Mouse (Mus musculus) embryonic facial prominence, embryonic 13.5 days (tissue): Measurements from ENCODE around the gene Egfem1. TPM values are rescaled to one million over a fixed set of nuclear protein-coding genes. Genes with fewer than 3 reads are reported as not detected.

Experiments used
- ATAC-seq: fragments of 200-750 bp; cut with Nextera tagmentation; 2 replicates; pipeline ENCODE4 v1.8.0; 2017; ENCODE audit warnings: low read depth; ENCODE audit not compliant: insufficient number of reproducible peaks, insufficient read depth, low FRiP score, low TSS enrichment
- H3K27ac ChIP-seq: fragments of 300-500 bp; sonication (generic); 2 replicates; pipeline ENCODE4 v1.5.1; 2015; ENCODE audit warnings: moderate library complexity, mild to moderate bottlenecking, inconsistent platforms
- H3K27me3 ChIP-seq: fragments of 300-500 bp; sonication (generic); 2 replicates; pipeline ENCODE4 v1.6.1; 2015; ENCODE audit warnings: mild to moderate bottlenecking, inconsistent platforms
- H3K36me3 ChIP-seq: fragments of 300-500 bp; sonication (generic); 2 replicates; pipeline ENCODE4 v1.6.1; 2015; ENCODE audit warnings: mild to moderate bottlenecking, inconsistent platforms
- H3K4me1 ChIP-seq: fragments of 300-500 bp; sonication (generic); 2 replicates; pipeline ENCODE4 v1.6.1; 2015; ENCODE audit warnings: inconsistent platforms
- H3K4me2 ChIP-seq: fragments of 300-500 bp; sonication (generic); 2 replicates; pipeline ENCODE4 v1.6.1; 2015; ENCODE audit warnings: moderate library complexity, mild to moderate bottlenecking, inconsistent platforms
- H3K4me3 ChIP-seq: fragments of 300-500 bp; sonication (generic); 2 replicates; pipeline ENCODE4 v1.5.1; 2015; ENCODE audit warnings: mild to moderate bottlenecking, inconsistent platforms
- H3K9ac ChIP-seq: fragments of 300-500 bp; sonication (generic); 2 replicates; pipeline ENCODE4 v1.6.1; 2015; ENCODE audit warnings: mild to moderate bottlenecking, inconsistent platforms
- H3K9me3 ChIP-seq: fragments of 300-500 bp; sonication (generic); 2 replicates; pipeline ENCODE4 v1.6.1; 2016; ENCODE audit warnings: inconsistent platforms
- WGBS: fragments of 180-500 bp; shearing (Covaris S2); methylation state at CpG from one replicate; pipeline ENCODE4 v1.1.7; 2015; ENCODE audit warnings: mixed read lengths; 5-methylcytosine and 5-hydroxymethylcytosine counted together
- polyA plus RNA-seq: library from polyadenylated mRNA; unstranded; fragments of >200 nt; fragmentation: Nextera tagmentation; extraction: Ambion mirVana; gene quantifications from 2 replicates; pipeline ENCODE4 v1.2.1, GENCODE M21; 2015

Egfem1 gene
- polyA plus RNA-seq, 1 experiment from 2014 or later, result 1.4 TPM

DNA sequence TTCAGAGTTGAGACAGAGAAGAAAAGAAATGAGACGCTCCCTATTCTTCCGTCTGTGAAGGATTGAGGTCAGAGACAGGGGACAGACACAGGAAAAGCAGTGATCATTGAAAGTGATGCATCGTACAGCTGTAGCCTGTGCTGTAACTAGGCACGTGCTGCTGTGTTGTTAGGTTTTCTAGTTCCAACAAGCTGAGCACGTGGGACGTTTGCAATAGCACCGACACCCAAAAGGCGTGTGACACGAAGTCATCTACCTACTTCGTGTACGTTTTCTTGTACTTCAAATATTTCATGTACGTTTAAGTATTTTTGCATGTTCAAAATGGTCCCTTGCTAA is 444.1 kb downstream of the Egfem1 start:
- H3K4me3 ChIP-seq, result no peak overlapping the region
- no peaks in the 10 kb centered on the region for H3K27me3 ChIP-seq
- H3K9ac ChIP-seq, result no peak overlapping the region
- no peak for ATAC-seq
- H3K27ac ChIP-seq, result no peak overlapping the region
- H3K4me2 ChIP-seq, result no peak overlapping the region
- no peaks in the 10 kb centered on the region for H3K9me3 ChIP-seq
- WGBS, result 85% methylated on average over 12 of the region's 12 CpGs
- H3K36me3 ChIP-seq, result no peaks in the 10 kb centered on the region
- H3K4me1 ChIP-seq, result no peaks in the 10 kb centered on the region

- Histone ChIP-seq H3K9ac (no peak overlapping the region), H3K4me1 (no peaks in the 10 kb centered on the region), H3K36me3 (no peaks in the 10 kb centered on the region), H3K9me3 (no peaks in the 10 kb centered on the region), H3K4me2 (no peak overlapping the region), H3K4me3 (no peak overlapping the region), H3K27me3 (no peaks in the 10 kb centered on the region), H3K27ac (no peak overlapping the region)
- no peak for ATAC-seq
- WGBS, result 70% methylated on average over 2 of the region's 2 CpGs
These were observed 457.4 kb downstream of the Egfem1 start for GRCm38 (mm10) chr3:29539211-29539610.

GRCm38 (mm10) chr3:29539902-29540301 is 458.1 kb downstream of the Egfem1 start:
- Histone ChIP-seq H3K4me2 (no peak overlapping the region), H3K9me3 (no peaks in the 10 kb centered on the region), H3K4me3 (no peak overlapping the region), H3K27me3 (no peaks in the 10 kb centered on the region), H3K4me1 (no peaks in the 10 kb centered on the region), H3K27ac (no peak overlapping the region), H3K36me3 (no peaks in the 10 kb centered on the region), H3K9ac (no peak overlapping the region)
- no peak for ATAC-seq
- 47% methylated on average over 1 of the region's 1 CpGs for WGBS

- H3K27ac ChIP-seq, result no peak overlapping the region
- H3K9ac ChIP-seq, result no peak overlapping the region
- H3K36me3 ChIP-seq, result no peaks in the 10 kb centered on the region
- H3K27me3 ChIP-seq, result no peaks in the 10 kb centered on the region
- H3K4me2 ChIP-seq, result no peak overlapping the region
- H3K4me3 ChIP-seq, result no peak overlapping the region
- WGBS, result 27% methylated on average over 1 of the region's 1 CpGs
- no peaks in the 10 kb centered on the region for H3K9me3 ChIP-seq
- no peaks in the 10 kb centered on the region for H3K4me1 ChIP-seq
- no peak for ATAC-seq
These were observed 459.8 kb downstream of the Egfem1 start for GRCm38 (mm10) chr3:29541477-29542079.

- H3K9me3 ChIP-seq, result no peaks in the 10 kb centered on the region
- no peaks in the 10 kb centered on the region for H3K4me1 ChIP-seq
- no peaks in the 10 kb centered on the region for H3K27me3 ChIP-seq
- H3K9ac ChIP-seq, result no peak overlapping the region
- no peaks in the 10 kb centered on the region for H3K36me3 ChIP-seq
- H3K4me3 ChIP-seq, result no peak overlapping the region
- ATAC-seq, result no peak
- no peak overlapping the region for H3K27ac ChIP-seq
- 51% methylated on average over 1 of the region's 1 CpGs for WGBS
- no peak overlapping the region for H3K4me2 ChIP-seq
These were observed 462.2 kb downstream of the Egfem1 start for GRCm38 (mm10) chr3:29544056-29544455.

DNA sequence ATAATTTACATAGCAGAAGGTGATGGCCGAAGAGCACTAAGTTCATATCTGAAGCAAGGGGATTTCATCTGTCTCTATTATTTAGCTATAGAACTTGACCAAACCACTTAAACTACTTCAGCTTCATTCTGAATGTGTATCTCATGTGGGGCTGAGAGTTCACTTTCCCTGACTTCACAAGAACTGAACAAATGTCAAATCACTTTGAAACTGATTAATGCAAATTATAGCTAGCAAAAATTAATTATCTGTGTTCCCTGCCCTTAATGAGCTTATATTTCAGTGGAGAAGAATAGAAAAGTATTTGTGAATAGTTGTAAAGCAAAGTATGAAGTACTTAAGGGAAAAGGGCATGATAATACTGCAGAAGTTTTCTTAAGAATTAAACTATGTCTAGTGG is 481.3 kb downstream of the Egfem1 start:
- no peaks in the 10 kb centered on the region for H3K36me3 ChIP-seq
- no peaks in the 10 kb centered on the region for H3K9me3 ChIP-seq
- no peak overlapping the region for H3K27ac ChIP-seq
- H3K4me2 ChIP-seq, result no peak overlapping the region
- no peaks in the 10 kb centered on the region for H3K27me3 ChIP-seq
- no peak overlapping the region for H3K9ac ChIP-seq
- no peaks in the 10 kb centered on the region for H3K4me1 ChIP-seq
- no peak overlapping the region for H3K4me3 ChIP-seq
- WGBS, result 94% methylated on average over 1 of the region's 1 CpGs
- ATAC-seq, result no peak

DNA sequence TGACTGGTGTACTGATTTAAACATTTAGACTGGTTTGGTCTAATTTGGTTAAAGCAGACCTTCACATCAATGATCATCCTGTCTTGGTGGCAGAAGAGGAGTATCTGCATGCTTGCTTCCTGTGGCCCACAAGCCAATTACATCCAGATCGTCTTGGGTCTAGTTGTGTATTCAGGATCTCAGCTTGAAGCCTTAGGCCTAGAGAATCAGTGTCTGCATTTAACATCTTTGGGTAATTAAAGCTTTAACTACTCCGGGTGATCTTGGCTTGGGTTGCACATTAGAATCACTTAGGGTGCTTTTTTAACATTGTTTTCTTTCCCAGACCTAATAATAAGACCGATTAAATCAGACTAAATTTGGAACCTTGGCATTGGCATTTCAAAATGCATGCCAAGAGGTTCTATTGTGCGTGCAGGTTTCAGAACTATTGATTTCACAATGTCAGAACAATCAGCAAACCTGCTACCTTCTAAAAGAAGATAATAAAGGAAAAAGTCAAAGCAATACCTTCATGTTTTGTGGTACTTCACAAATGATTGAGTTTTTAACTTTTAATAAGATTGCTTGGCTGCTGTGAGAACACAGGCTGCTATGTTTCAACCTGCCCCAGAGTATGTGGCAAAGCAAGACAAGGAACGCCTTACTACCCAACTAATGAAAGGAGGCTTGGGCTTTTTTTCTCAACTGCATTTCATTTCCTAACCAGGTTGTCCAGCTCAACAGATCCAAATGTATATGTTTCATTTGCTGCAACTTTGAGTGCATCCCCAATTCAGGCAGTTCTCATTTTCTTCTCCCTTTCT is 496.4 kb downstream of the Egfem1 start:
- no peaks in the 10 kb centered on the region for H3K4me1 ChIP-seq
- H3K27me3 ChIP-seq, result no peaks in the 10 kb centered on the region
- H3K9ac ChIP-seq, result no peak overlapping the region
- no peak overlapping the region for H3K4me3 ChIP-seq
- H3K27ac ChIP-seq, result no peak overlapping the region
- no peak overlapping the region for H3K4me2 ChIP-seq
- WGBS, result 43% methylated on average over 5 of the region's 5 CpGs
- H3K9me3 ChIP-seq, result no peaks in the 10 kb centered on the region
- no peak for ATAC-seq
- H3K36me3 ChIP-seq, result no peaks in the 10 kb centered on the region

DNA sequence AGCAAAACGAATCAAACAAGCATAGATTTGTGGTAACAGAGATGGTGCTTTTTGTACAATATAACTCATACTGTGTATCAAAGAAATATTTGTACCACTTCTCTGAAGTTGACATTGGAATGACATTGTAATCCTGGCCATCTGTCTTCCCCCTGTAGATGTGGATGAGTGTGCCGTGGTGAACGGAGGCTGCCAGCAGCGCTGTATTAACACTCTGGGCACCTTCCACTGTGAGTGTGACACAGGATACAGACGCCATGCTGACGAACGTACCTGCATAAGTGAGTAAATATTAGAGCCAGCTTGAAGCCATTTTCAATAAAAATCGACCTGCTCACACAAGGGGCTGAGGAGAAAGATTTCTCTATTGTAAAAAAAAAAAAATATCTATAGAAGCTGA is 500.9 kb downstream of the Egfem1 start:
- Histone ChIP-seq H3K9me3 (no peaks in the 10 kb centered on the region), H3K4me1 (no peaks in the 10 kb centered on the region), H3K4me2 (no peak overlapping the region), H3K27me3 (no peaks in the 10 kb centered on the region), H3K36me3 (no peaks in the 10 kb centered on the region), H3K9ac (no peak overlapping the region), H3K27ac (no peak overlapping the region), H3K4me3 (no peak overlapping the region)
- ATAC-seq, result no peak
- WGBS, result 57% methylated on average over 8 of the region's 8 CpGs

DNA sequence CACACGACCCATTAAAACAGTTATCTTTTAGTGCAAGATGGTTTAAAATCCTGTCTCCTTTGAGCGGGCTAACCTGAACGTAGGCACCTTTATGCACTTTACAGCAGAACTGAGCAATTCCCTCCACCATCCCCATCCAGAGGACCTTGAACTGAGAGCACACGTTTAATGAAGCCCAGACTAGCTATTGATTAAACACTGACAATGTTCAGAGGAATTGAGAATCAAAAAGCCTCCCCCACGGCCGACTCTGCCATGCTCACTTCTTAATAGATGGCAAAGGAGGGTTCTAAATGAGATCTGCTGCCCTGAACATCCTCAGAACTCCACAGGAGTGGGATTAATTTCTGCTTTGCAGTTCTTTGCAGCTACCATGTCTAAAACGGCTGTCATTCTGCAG is 520.3 kb downstream of the Egfem1 start:
- Histone ChIP-seq H3K4me3 (no peak overlapping the region), H3K4me2 (no peak overlapping the region), H3K9me3 (no peaks in the 10 kb centered on the region), H3K27ac (no peak overlapping the region), H3K4me1 (no peaks in the 10 kb centered on the region), H3K9ac (no peak overlapping the region), H3K27me3 (no peaks in the 10 kb centered on the region), H3K36me3 (no peaks in the 10 kb centered on the region)
- 58% methylated on average over 7 of the region's 7 CpGs for WGBS
- no peak for ATAC-seq

- Histone ChIP-seq H3K9me3 (no peaks in the 10 kb centered on the region), H3K4me1 (no peaks in the 10 kb centered on the region), H3K27ac (no peak overlapping the region), H3K4me2 (no peak overlapping the region), H3K9ac (no peak overlapping the region), H3K4me3 (no peak overlapping the region), H3K27me3 (no peaks in the 10 kb centered on the region), H3K36me3 (no peaks in the 10 kb centered on the region)
- ATAC-seq, result no peak
- WGBS, result 26% methylated on average over 3 of the region's 3 CpGs
These were observed 526.9 kb downstream of the Egfem1 start for GRCm38 (mm10) chr3:29608713-29609112.

DNA sequence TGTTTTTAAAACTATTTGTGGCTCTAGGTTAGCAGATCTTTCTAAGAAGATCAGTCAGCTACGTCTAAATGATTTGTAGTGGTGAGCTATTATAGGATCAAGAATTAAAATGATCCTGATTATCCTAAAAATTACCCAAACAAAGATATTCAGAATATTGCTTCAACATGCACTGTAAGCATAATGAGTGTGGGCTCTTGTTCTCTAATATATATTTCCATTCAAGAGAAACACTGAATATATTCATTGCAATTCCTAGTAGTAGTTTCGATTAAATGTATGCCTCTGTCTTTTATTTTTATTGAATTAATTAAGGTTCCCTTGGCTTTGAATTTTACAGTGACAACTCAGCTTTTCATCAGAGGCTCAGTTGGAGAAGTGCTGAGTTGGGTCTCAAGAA is 527.4 kb downstream of the Egfem1 start:
- Histone ChIP-seq H3K4me2 (no peak overlapping the region), H3K9ac (no peak overlapping the region), H3K9me3 (no peaks in the 10 kb centered on the region), H3K36me3 (no peaks in the 10 kb centered on the region), H3K27ac (no peak overlapping the region), H3K4me1 (no peaks in the 10 kb centered on the region), H3K27me3 (no peaks in the 10 kb centered on the region), H3K4me3 (no peak overlapping the region)
- no peak for ATAC-seq
- WGBS, result 57% methylated on average over 2 of the region's 2 CpGs

GRCm38 (mm10) chr3:29619586-29619985 is 537.8 kb downstream of the Egfem1 start:
- no peak overlapping the region for H3K9ac ChIP-seq
- H3K27ac ChIP-seq, result no peak overlapping the region
- no peaks in the 10 kb centered on the region for H3K9me3 ChIP-seq
- 85% methylated on average over 1 of the region's 1 CpGs for WGBS
- no peaks in the 10 kb centered on the region for H3K4me1 ChIP-seq
- no peaks in the 10 kb centered on the region for H3K36me3 ChIP-seq
- H3K4me2 ChIP-seq, result no peak overlapping the region
- no peaks in the 10 kb centered on the region for H3K27me3 ChIP-seq
- no peak overlapping the region for H3K4me3 ChIP-seq
- no peak for ATAC-seq
